Mouse (Mus musculus): ENCODE measurements around the gene Znrf4. TPM values are rescaled to one million over a fixed set of nuclear protein-coding genes. Genes with fewer than 3 reads are reported as not detected.

Znrf4 gene
- total RNA-seq, 2 experiments from 2014 or later: not detected

DNA sequence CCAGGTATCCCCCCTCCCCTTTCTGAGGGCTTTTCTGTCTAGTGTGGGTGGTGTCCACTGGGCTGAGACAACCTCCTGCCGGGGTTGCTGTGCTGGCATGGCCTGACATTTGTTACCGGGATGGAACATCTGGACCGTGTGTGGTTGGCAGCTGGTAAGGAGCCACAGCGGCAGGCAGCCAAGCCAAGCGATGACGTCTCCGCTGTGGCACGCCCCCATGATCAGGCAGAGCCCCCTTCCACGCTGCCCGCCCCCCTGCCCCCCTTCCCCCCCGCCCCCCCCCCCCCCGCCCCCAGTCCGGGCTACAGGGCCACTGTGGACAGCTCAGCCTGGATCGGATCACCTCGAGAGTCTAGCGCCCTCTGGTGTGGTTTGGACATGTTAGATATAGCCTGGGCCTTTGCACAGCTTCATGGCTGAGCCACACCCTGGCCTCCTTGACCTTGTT lies 24.8 kb downstream of the Znrf4 start:
- no peak for DNase-seq

DNA sequence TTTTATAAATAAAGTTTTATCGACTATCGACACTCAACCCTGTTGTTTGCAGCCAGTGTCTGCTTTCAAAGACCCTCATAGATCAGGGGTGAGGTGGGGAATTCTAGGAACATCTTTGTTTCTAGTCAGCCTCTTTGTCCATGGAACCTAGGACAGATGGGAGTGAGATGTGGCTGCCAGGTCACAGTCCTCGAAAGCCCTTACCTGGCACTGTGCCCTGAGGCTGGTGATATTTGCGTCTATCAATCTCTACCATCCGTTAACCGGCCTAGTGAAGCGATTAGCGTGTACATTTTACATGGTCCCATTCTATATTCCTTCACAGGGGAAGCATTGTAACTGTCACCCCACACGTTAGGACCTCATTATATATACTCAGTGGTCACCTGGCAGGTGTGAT lies 26.3 kb downstream of the Znrf4 start:
- no peak for DNase-seq

DNA sequence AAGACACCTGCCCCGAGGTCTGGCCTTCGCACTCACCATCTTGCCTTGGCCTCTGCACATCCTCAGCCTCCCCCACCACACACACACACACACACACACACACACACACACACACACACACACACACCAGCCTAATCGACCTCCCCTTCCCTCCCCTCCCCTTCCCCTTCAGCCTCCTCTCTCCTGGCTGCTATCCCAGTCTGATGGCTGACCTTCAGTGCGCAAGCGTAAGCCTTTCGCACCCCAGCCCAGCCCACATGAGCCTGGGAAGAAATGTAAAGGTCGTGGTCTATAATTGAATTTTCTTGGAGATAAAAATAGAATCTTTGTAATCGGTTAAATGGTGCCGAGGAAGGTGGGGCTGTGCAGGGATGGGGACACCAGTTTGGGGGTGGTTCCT lies 27.1 kb downstream of the Znrf4 start:
- DNase-seq: no peak

DNA sequence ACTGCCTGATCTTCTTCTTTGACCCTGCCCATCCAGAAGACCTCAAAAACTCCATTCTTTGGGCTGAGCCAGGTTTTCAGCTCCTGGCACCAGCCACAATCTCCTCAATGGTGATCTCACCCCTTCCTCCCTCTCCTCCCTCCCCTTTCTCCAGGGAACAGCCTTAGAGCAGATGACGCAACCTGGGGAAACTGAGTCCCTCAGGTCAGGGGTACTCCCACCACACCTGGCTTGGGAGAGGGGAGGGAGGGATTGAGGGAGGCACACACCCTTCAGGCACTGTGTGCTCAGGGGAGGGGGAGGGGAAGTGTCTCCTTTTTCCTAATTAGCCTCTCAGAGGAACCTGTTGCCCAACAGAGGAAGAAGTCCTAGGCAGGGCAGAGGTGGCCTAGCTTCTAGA lies 29.6 kb downstream of the Znrf4 start:
- DNase-seq: no peak

DNA sequence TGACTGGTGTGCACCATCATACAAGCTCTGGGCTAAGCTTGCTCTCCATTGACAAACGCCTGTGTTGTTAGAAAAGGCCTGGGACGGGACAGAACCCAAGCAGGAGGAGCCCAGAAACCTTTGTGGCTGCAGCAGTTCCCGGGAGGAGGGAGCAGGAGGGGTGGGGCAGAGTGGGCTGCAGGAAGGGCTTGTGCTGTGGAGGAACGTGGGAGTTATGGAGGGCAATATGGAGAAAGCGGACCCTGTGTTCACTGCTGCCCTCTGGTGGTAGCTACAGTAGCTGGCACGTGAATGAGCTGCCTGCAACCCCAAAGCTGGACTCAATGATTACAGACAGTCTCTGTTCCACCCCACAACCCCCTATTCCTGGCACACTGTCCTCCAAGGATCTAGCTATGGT lies 32.9 kb downstream of the Znrf4 start:
- DNase-seq: peak; percentile 64

DNA sequence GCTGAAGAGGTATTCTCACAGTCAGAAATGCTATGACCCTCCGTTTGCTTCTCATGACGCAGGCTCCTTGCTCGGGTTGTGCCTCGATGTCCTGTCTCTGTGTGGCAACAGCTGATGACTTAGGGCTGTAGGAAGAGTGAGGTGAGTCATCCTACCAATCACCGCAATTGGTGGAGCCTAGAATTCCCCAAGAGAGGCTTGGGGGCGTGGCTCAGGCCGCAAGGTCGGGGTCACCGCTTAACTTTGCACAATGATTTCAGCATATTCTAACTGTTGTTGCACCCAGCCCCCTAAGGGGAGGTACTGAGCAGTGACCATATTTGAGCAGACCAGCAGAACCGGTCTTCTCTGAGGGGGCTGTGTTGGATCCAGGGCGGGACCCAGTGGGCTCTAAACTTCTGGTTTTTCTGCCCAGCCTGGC lies 34.0 kb downstream of the Znrf4 start:
- DNase-seq: no peak

DNA sequence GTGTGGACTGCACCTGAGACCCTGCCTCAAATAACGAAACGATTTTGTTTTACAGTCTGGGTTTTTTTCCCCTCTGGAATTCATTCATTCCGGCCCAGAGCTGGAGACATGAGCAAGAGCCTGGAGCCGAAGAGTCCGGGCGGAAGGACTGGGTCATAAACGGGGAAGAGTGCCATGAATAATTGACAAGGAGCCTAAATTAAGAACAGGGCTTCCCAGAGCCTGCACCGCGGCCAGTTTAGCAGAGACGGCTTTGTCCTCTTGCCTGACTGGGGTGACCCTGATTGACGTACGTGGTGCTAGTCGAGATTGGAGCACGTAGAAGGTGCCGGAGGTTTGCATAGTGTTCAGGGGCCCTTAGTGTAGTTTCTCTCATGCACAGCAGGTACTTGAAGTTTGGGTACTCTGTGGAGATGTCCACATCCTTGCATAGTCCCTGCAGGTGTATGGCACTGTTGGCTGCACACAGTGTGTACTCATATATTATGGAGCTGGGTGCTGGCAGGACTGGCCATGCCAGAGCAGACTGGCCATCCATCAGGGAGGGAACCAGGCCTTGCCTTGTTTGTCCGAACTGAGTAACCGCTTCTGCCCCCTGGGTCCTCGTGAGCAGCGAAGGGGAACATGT lies 34.9 kb downstream of the Znrf4 start:
- DNase-seq: no peak

DNA sequence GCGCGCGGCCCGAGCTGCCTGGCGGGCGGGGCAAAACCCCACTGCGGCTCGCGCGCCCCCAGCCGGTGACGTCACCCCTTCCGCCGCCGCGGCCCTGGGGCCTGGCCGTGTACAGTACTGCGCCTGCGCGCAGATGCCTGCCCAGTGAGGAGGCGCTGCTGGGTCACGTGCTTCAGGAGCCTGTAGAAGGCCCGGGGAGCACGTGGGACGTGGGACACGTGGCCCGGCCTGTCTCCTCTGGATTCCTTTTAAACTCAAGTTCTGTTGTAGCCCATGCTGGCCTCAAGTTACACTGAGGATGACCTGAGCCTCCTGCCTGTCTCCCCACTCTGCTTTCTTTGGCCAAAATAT lies 35.9 kb downstream of the Znrf4 start, which contains the start of gene Ptprs:
Gene Ptprs, minus strand, starts transcription at position 82 of the 351 bp plus-strand sequence.
- peak; percentile 91 for DNase-seq

DNA sequence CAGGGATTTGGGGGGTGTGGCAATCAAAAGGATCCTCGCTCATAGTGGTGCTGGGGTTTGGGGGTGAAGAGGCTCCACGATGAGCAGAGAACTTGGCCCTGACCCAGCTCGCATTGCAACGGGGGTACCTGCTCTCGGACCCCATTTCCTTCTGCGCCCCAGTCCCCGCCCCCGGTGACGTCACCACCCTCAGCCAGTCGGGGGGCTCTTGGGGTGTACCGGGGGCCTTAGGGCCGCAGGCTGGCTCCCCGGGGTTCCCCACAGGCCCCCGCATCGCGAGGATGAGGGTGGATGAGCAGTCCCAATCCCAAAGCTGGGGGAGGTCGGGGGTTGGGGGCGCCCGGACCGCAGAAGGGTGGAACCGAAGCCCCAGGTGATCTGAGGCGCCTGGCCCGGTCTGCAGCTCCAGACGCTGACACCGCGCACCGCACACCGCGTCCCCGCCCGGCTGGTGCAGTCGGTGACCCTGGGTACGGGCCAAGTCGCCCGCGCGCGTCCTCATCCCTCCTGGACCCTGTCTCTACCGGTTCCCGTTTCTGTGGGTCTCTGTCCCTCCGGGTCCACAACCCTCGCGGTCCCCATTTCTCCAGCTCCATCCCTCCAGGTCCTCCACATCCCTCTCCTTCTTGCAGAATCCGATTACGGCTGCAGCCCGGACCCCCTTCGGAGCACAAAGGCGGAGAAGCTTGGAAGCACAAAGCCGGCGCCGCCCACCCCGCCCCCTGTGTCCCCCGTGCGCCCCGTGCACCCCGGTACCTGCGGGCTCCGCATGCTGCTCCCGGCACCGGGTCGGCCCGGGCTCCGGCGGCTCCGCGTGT lies 36.4 kb downstream of the Znrf4 start:
- DNase-seq: no peak

DNA sequence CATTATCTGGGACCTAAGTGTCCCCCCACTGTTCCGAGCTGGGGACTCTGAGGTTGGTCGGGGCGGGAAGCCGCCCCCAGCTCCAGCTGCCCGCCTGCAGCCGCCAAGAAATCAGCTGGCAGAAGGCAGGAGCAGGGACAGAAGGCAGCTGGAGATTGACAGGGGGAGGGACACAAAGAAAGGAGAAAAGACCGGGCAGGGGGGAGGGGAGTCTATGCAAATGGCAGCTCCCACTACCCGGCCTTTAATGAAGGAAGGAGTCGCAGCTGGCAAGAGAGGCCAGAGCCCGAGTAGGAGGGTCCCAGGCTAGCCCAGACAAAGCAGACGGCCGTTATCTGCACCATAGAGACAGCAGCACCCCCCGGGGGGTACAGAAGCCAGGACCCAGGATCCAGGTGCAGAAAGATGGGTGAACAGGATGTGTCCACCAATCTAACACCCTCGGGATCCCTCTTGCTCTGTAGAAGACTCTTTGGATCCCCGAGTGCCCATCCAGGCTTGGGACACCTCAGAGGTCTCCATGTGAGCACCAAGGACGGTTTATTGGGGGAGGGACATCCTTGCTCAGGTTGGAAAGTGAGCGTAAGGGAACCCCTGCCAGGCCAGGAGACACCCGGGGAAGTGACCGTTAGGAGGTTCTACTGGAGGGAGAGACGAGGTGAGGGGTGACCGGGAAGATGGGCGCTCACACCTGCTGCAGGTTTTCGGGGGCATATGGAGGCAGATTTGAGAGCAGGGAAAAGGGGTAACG lies 37.2 kb downstream of the Znrf4 start:
- no peak for DNase-seq

DNA sequence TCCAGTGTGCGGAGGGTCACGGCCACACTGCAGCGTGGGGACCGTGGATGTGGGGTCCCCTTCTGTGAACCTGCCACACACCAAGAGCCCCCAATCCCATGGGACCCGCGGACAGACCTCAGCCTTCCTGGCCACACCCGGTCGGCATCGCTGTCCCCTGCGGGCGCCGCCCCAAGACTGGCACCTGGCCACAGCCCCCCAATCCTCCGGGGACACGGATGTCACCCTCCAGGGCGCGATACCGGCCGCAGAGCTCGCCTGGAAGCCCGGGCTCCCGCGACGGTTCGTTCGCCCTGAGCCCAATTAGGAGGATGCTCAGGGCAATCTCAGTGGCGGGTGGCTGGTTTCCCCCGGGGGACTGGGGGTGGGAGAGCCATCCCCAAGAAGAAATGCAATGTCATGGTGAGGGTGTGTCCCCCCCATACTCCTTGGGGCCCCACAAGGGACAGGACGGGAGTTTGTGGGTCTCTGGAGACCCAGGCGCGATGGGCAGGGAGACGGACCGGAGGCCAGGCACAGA lies 37.9 kb downstream of the Znrf4 start:
- DNase-seq: no peak

DNA sequence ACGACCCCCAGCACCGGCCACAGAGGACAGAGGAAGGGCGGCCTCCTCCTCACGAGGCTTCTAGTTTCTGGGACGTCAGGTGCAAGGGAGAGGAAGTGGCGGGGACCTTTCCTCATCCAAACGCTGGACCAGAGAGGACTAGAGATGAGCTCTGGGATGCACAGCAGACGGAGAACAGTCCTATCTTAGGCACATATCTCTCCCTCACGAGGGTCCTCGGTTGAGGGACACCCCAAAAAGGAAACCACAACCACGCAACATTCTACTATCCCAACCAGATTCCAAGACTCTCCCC lies 38.7 kb downstream of the Znrf4 start:
- DNase-seq: no peak

DNA sequence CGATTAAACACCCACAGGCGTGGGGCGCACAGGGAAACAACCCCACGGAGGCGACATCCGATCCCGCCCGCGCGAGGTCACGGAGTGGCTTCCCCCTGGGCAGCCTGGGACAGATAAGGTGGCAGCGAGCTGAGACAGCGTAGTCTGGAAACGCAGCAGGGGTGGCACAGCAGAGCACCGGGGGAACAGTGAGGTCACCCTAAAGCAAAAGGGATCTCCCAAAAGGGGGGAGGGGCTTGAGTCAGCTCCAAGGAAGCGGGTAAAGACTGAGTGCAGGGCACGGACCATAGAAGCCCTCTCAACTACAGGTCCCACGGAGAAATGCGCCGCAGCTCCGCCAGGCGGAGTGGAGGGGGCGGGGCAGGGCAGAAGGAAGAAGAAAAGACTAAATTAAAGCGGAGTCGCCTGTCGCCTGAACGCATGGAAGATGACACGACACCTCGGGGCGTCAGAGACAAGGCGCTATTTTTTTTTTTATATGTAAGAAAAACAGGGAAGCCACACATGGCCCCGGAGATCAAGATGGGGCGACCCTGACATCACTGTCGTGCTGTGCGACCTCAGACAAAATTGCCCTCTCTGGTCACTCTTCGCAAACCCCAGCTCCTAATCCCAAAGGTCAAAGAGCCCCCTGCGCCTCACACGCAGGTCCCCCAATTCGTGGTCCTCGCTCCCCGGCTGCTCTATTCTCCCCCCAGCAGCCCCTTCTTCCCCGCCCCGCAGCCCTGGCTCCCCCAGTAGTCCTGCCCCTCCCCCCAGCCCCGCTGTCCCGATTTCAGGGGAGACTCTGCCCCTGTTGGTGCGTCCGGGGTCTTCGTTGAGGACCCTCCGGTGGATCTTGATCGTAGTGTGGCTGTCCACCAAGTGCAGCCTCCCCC lies 39.3 kb downstream of the Znrf4 start:
- no peak for DNase-seq

DNA sequence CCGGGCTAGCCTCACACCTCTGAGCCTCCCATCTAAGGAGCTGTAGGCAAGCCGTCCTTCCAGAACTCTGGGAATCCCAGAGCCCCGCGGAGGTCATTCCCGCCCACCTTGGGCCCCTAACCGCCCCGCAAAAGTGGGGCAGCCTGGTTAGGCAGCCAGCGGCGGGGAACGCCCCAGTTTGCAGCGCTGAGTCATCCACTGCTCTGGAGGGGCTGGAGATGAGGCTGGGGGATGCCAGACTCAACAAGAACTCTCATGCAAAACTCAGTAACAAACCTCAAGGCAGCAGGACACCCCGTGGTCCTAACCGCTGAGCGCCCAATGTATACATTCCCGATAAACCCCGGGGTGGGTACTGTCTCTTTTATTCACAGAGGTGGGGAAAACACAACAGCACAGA lies 40.1 kb downstream of the Znrf4 start:
- DNase-seq: no peak

DNA sequence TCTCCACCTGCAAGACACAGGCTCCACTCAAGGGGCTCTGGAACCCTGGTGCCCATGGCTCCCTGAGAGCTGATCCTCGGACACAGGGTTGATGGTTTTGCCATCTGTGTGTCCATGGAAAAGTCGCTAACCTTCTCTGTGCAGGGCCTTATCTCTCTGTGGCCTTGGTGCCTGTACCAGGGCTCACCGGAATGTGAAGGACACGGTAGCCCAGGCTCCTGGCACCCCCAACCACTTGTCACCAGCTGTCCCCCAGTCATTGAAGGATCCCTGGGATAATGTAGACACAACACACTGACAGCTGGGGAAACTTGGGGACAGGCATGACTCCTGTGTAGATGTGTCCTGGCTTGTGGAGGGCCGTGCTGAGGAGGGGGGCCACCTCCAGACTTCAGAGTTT lies 41.1 kb downstream of the Znrf4 start:
- no peak for DNase-seq

DNA sequence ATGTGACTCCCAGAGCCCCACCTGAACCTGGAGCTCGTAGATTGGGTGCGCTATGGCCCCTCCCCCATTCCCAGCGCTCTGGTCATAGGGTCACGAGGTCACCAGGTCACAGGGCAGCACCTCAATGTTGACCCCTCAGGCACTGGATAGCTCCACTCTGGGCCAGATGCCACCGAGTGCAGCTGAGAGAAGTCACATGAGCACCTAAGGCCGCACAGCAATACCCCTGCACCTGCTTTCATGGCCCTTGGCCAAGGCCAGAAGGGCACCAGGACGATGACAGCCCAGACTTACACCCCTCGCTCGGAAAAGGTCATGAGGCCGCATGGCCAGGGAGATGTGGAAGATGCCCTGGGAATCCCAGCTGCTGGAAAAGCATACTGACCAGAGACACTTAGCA lies 41.7 kb downstream of the Znrf4 start:
- no peak for DNase-seq

DNA sequence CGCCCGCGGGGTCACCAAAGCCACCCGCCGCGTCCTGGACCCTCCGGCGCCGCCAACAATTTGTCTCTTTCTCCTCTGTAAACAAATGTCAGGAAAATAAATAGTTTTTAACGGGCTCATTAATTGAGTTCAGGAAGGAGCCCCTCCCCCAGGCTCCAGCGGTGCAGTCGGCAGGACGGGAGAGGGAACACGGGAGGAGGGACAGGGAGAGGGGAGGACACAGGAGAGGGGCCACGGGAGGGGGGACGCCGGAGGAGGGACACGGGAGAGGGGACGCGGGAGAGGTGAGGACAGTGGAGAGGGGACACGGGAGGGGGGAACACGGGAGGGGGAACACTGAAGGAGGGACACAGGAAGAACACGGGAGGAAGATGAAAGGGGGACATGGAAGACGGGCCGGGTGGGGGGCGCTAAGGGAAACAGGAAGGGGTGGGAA lies 42.2 kb downstream of the Znrf4 start:
- DNase-seq: no peak

DNA sequence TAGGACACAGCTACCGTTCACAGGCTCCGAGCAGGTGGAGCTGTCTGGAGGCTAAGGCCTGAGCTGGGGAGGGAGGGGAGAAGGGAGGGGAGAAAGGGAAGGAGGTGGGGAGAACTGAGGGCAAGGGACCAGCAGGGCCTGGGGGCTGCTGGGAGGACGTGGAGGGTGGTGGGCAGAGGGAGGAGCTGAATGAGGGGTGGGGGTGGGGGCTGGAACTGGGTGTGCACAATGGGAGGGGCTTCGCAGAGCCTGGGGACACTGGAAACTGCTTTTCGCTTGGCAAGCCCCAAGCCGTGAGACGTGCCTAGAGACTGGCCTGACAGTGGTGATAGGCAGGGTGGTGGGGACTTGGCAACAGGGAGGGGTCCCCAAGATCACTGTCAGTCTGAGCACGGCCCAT lies 43.0 kb downstream of the Znrf4 start:
- no peak for DNase-seq

DNA sequence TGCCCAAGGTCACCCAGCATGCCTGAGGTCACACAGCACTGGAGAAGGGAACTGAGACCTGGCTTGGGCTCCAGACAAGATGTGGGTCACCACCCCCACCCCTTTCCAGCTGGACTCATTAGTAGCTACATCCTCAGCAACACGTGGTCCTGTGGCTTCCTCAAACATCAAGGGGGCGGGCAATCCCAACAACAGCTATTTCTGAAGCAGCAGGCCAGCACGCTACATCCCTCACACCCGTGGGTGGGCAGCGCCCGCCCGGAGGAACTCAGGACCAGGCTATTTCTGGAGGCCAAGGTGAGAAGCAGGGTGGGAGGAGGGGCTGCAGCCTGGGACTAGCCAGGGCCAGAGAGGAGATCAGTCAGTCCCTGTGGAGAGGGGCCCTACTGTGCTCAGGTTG lies 43.4 kb downstream of the Znrf4 start:
- no peak for DNase-seq

DNA sequence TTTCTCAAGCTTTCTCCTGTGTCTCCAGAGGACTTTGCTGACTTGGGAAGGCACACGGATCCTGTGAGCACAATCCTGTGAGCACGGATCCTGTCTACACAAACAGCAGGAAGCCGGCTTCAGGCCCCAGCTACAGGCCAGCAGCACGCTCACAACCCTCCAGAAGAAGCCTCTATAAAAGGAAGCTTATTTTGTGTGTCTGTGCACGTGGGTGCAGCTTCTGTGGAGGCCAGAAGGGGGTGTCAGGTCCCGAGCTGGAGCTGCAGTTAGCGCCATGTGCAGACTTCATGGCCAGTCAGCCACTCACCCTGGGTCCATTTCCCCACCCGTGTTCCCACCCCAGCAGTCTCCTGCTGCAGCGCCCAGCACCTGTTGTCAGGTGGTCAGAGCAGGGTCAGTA lies 43.9 kb downstream of the Znrf4 start:
- DNase-seq: no peak

DNA sequence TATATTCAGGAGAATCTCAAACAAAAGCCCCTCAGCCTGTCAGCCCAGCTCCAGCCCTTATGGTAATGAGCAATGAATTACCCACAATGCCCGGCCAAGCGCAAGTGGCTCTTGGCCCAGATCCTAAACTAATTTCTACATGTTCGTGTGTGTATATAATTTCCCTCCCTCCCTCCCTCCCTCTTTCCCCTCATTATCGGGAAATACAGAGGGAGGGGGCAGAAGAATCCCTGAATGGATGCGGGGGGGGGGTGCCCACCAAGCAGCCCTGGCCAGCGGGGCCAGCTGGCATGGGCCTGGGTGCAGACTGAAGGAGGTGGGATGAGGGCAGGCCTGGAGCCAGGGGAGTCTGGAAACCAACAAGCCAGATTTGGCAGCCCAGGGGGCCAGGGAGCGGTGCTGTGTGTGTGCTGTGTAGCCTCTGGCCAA lies 44.8 kb downstream of the Znrf4 start:
- DNase-seq: no peak

DNA sequence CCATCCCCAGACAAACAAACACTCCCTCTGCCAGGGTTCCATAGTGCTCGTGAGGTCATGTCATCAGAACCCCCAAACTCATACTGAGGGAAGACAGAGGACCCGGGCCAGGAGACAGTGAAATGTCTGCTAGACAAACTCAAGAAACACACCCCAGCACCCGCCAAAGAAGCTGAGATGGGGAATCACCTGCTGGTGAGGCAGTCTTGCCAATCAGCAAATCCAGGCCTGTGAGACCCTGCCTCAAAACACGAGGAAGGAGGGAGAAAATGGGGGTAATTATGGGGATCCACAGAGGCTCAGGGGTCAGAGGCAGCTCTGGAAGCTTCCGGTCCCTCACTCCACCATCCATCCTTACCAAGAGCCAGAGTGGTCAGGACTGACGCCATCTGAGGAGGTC lies 45.5 kb downstream of the Znrf4 start:
- no peak for DNase-seq

Data from gastrocnemius, postnatal 25 days (tissue).